Mouse (Mus musculus) heart, postnatal 14 days (tissue): ENCODE data around the gene Fabp6. TPM values are rescaled to one million over a fixed set of nuclear protein-coding genes. Genes with fewer than 3 reads are reported as not detected.

Source experiments
- DNase-seq, 2 experiments: peaks; one replicate each; pipeline ENCODE4 v3.0.0; 2021 to 2022
- intact Hi-C: fragments of 180-260 bp; cut with DNase I; formaldehyde crosslinking; loops from one replicate; pipeline ENCODE4 v1.15.1; 2025
- total RNA-seq, 2 experiments: library from RNA; stranded (reverse); gene quantifications; 2 replicates each; pipeline ENCODE4 v1.2.3; 2021

The Fabp6 gene
- total RNA-seq, 2 experiments from 2014 or later = not detected

GRCm38 (mm10) chr11:43549701-43550100, 51.6 kb downstream of the Fabp6 start:
- intact Hi-C loops = no loop called here
- peak; percentile 53 to 59 for DNase-seq

- DNase-seq = no peak
- intact Hi-C loops = no loop called here
Observed at GRCm38 (mm10) chr11:43548657-43549435, 52.5 kb downstream of the Fabp6 start.

GRCm38 (mm10) chr11:43548148-43548547, 53.2 kb downstream of the Fabp6 start:
- intact Hi-C loops = no loop called here
- peak; percentile 77 to 84 for DNase-seq

- no peak for DNase-seq
- intact Hi-C loops = loop anchor here (2.0 kb wide), 1 partner anchor 18 kb away; the partner anchor contains the start of gene Ccnjl
Observed at GRCm38 (mm10) chr11:43546678-43547077, 54.7 kb downstream of the Fabp6 start.

Other genes starting within 250 kb of the Fabp6 start
- 10 to 100 TPM; 55.6 to 58.5 TPM for gene Pttg1, start 175.3 kb downstream of the Fabp6 start, total RNA-seq
- 10 to 100 TPM; 28.4 to 29.0 TPM for gene Slu7, start 167.8 kb downstream of the Fabp6 start, total RNA-seq
- gene C1qtnf2, start 127.3 kb downstream of the Fabp6 start, total RNA-seq = 1 to 10 TPM; 10.0 TPM
- gene Ccnjl, start 72.8 kb downstream of the Fabp6 start, total RNA-seq = 1 to 10 TPM; 7.4 to 8.5 TPM
- gene 4933415A04Rik, start 14.5 kb downstream of the Fabp6 start, total RNA-seq = 1 to 10 TPM; 1.2 to 1.6 TPM
- 10 to 100 TPM; 26.1 to 27.7 TPM for gene Pwwp2a, start 80.5 kb upstream of the Fabp6 start, total RNA-seq
- 10 to 100 TPM; 43.6 to 48.4 TPM for gene Ttc1, start 146.5 kb upstream of the Fabp6 start, total RNA-seq